Mouse (Mus musculus) CD4-positive helper T cell, adult 2 months (primary cell): ENCODE measurements around the gene Pbx3.

Source experiments
- DNase-seq: peaks from one replicate; pipeline ENCODE4 v3.0.0-alpha.2; 2012; ENCODE audit warnings: low read depth, missing footprints, low spot score

Gene Pbx3

DNA sequence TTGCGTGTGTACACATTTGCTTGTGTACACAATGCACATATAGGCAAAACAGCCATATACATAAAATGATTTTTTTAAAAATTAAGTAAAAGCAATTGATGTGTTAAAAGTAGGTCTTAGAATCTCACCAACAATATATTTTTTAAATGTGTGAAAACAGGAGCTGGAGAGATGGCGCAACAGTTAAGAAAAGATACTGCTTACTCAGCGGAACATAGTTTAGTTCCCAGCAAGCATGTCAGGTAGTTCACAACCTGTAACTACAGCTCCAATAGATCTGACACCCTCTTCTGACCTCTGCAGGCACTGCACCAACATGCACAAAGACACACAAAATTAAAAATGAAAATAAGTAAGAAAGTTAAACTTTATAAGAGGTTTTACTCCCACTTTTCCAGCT is 74.7 kb downstream of the Pbx3 start:
- no peak for DNase-seq

GRCm38 (mm10) chr2:34289726-34290125 is 83.2 kb downstream of the Pbx3 start:
- DNase-seq: no peak

- DNase-seq: no peak
Measured at GRCm38 (mm10) chr2:34284239-34284638, 88.7 kb downstream of the Pbx3 start.

- DNase-seq: no peak
Measured at GRCm38 (mm10) chr2:34280996-34281395, 91.9 kb downstream of the Pbx3 start.

DNA sequence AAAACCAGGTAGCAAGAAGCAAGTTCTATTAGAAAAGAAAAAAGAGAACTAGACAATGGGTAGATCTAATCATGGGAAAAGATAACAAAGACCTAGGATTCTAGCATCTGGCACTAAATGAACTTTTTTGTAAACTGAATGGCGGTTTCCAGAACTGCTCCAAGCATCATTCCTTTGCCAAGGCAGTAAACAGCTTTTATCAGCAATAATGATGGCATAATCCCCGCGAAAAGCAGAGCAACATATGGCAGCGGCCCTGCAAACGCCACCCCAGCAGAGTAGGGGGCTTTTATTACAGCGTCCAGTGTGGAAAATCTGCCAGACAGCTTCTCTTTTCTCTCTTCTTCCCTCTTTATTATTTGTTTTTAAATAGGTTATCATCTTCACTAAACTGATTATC is 93.2 kb downstream of the Pbx3 start:
- no peak for DNase-seq

DNA sequence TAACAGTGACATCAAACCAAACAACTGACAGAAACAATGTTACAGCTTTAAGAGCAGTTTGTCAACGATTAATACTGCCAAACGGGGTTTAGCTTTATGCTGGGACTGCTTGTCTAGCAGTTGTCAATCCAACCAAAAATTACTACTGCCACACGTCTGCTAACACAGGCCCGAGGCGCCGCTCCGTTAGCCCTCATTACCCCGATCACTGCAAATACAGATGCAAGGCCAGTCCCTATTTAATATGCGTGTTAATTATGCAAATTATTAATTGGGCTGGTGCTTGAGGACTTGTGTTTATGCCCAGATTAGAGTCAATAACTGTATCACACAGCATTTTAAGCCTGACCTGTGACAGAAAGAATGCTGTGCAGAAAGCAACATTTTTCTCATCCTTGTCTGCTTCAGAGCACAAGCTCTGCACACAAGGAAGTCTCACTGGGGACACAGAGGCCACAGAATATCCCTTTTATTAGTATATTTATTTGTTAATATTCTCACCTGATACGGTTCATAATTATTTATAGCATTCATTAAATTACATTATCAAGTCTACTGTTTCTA is 97.2 kb downstream of the Pbx3 start:
- peak; percentile 7 for DNase-seq

DNA sequence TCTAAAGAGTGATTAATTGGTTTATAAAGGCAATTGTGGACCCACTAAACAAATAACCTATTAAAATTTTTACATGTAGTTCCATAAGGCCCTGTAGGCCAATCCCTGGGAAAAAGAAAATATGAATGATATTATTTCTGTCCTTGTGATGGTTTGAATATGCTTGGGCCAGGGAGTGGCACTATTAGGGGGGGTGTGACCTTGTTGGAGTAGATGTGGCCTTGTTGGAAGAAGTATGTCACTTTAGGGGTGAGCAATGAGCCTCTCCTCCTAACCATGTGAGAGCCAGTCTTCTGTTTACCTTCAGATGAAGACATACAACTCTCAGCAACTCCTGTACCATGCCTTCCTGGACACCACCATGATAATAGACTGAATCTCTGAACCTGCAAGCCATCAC is 110.9 kb downstream of the Pbx3 start:
- no peak for DNase-seq

GRCm38 (mm10) chr2:34260653-34261076 is 112.3 kb downstream of the Pbx3 start:
- DNase-seq: no peak

DNA sequence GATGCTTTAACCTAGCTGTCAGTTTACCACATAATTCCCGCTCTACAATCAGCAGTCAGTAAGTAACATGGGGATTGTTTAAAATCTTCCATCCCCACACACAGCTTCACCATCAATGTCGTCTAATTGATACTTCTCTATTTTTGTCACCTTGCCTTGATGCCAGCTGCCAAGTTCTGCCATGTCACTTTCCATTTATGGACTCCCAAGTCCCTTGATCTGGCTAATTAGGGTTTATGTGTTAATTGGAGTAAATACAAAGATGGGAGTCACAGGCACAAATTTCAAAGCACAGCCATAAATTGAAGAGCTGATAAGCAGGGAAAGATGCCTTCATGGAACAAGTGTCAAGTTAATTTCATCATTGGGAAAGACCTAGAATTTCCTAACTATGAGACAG is 114.7 kb downstream of the Pbx3 start:
- no peak for DNase-seq

GRCm38 (mm10) chr2:34257611-34258010 is 115.3 kb downstream of the Pbx3 start:
- DNase-seq: no peak

GRCm38 (mm10) chr2:34256000-34256553 is 116.9 kb downstream of the Pbx3 start:
- DNase-seq: no peak

DNA sequence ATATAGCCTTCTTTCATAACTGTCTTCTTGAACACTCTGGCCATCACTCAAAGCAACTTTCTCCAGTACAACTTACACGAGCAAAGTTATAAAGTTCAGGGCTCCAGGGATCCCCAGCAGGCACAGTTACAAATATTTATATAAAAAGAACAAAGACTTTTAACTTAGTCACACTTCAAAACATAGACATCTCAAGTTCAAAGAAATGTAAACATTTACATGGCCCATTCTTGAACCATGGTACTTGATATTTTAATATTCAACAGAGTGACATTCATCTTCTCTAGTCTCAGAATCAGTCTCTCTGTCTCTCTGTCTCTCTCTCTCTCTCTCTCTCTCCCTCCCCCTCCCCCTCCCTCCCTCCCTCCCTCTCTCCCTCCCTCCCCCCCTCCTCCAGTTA is 119.3 kb downstream of the Pbx3 start:
- DNase-seq: no peak

- no peak for DNase-seq
Measured at GRCm38 (mm10) chr2:34253111-34253510, 119.8 kb downstream of the Pbx3 start.

- no peak for DNase-seq
Measured at GRCm38 (mm10) chr2:34252286-34252685, 120.7 kb downstream of the Pbx3 start.

- DNase-seq: no peak
Measured at GRCm38 (mm10) chr2:34249961-34250658, 122.8 kb downstream of the Pbx3 start.

DNA sequence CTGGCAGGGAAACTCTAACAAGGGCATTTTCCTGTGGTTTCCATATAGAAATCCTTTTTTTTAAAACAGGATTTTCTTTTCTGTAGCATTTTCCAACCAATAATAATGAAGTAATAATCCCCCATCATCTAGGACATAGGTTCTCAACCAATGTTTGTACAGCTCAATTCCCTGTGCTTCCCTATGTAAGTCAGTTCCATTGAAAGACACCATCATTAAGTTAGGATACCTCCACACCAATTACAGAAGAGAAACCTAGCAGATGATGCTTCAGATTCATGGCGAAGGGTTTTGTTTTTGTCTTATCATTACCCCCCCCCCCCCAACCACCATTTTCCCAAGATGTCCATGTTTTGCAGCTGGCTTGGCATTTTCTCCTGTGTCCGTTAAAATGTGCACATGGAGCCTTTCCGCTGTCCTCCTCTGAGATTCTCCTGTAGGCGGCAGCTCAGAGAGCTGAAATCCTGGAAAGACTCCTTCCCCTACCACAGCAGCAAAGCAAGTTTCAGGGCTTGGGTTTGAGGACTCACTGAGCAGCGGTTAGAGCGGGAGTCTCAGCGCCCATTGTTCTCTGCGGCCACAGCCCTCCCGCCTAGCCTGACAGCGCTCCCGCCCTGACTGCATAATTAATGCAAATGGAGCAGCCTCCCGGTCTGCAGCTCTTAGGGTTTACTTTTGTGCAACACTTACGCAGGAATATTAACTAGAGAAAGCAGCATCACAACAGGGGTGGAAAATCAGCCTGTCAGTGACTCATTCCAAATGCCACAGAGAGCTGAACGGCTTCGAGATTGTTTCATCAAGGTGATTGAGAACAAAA is 123.6 kb downstream of the Pbx3 start:
- peak; percentile 56 for DNase-seq

GRCm38 (mm10) chr2:34240885-34241284 is 132.1 kb downstream of the Pbx3 start:
- no peak for DNase-seq

DNA sequence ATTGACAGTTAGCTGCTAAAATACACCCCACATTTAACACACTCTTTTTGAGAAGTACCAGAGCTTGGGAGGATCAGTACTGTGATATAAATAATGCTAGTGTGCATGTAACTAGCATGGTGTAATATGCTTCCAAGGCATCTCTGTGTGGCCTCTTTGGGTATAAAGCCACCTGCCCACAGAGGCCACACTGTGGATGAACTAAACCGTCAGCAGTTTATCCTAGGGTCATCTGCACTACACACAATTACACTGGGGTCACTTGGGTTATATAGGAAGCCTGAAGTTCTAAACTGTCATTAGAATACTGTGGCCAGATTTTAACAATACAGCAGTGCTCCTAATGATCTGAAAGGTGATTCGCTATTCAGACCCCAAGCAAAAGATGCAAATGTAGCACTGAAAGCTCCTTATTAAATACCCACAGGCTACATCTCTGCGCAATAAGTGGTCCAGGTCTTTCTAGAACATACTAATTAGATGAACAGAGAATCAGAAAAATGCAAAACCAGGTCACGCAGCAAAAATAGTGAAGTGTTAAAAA is 133.6 kb downstream of the Pbx3 start:
- no peak for DNase-seq

GRCm38 (mm10) chr2:34235467-34236075 is 137.4 kb downstream of the Pbx3 start:
- no peak for DNase-seq

DNA sequence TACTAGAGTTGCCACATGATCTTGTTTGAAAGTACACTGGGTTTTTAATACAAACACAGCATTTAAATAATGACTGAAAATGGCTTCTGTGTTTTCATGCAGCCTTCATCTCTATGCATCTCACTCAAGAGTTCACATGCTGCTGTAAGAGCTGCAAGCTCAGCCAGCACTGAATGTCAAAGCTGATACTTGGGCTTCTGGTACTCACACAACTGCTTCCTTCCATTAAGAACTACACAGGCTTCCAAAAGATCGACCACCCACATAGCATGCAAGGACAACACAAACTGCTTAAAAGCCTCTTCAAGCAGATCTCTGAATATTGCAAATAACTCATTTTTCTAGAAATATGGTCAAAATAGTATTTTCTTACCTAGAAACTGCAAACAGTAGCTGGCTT is 138.7 kb downstream of the Pbx3 start:
- no peak for DNase-seq

- no peak for DNase-seq
Measured at GRCm38 (mm10) chr2:34233271-34233670, 139.7 kb downstream of the Pbx3 start.

GRCm38 (mm10) chr2:34227688-34228087 is 145.3 kb downstream of the Pbx3 start:
- DNase-seq: no peak
